Comparison of ENCODE assay signal across 12 mouse cellular contexts in the genomic region with DNA sequence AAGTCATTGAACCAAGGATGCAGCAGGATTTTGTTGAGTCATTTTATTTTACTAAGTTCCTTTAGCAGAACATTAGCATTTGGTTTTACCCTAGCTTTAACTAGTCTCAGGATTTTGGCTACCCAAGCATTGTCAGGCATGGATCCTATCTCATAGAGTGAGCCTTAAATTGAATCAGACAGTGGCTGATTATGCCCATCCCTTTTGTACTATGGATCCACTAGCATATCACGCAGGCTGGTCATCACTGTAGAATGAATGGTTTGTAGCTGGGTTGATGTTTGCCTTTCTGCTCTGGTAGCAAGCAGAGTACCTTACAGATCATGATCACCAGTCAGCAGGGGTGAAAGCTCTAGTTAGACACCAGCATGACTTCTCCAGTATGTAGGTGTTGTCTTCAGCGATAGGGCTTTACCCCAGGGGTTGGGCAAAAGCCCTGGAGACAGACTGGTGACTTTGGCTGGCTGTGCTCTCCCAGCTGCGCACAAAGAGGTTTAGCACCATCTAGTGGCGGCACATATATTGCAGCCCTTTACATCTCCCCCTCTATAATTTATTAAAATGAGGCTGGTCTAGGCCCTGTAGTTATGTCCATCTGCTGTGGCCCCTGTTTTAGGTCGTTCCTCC. TPM values are rescaled to one million over a fixed set of nuclear protein-coding genes. Genes with fewer than 3 reads are reported as not detected.
DNase-seq lines count a peak whose midpoint lies in the region; ATAC-seq lines count a peak whose summit lies in the region.
"Not testable (repeated sequence)": the region's sequence is repeated elsewhere in the genome, so short reads cannot be mapped to it uniquely, and the experiment has no call there.
"Had no signal": no experiment of that assay in that cellular context is flagged by ENCODE, and none has a peak within 500 bp of the region (broad histone marks: within the 10 kb centered on the region; RNA-seq: fewer than 3 reads in every experiment).

No protein-coding gene starts in this region.

- peak; percentile 78; the same call in 1 of the 2 replicates for ATAC-seq in hindbrain, embryonic 15.5 days (ENCODE audit: low FRiP score, low read depth)
- ATAC-seq in limb, embryonic 15.5 days (ENCODE audit: insufficient number of reproducible peaks, low FRiP score, low TSS enrichment, low read depth) = peak; percentile 92
- ATAC-seq in midbrain, embryonic 11.5 days (ENCODE audit: low FRiP score) = peak; percentile 80
- ATAC-seq in stomach, embryonic 14.5 days (ENCODE audit: insufficient number of reproducible peaks, insufficient read depth, low FRiP score, low read depth) = peak; percentile 87

- H3K27ac ChIP-seq in hindbrain, embryonic 15.5 days (replicated peaks); limb, embryonic 15.5 days; midbrain, embryonic 11.5 days (ENCODE audit: low read depth, low read length); stomach, embryonic 14.5 days (ENCODE audit: low read length): not testable (repeated sequence)

- not testable (repeated sequence) for H3K4me1 ChIP-seq in hindbrain, embryonic 15.5 days (replicated peaks); limb, embryonic 15.5 days; midbrain, embryonic 11.5 days (ENCODE audit: control insufficient read depth, insufficient read depth, low read length); stomach, embryonic 14.5 days (ENCODE audit: control insufficient read depth, insufficient read depth, low read length)

- not testable (repeated sequence) for H3K4me2 ChIP-seq in hindbrain, embryonic 15.5 days; limb, embryonic 15.5 days; midbrain, embryonic 11.5 days; stomach, embryonic 14.5 days (replicated peaks; ENCODE audit: low read depth, low read length)

- peaks cover 23% of the 10 kb centered on the region for H3K9me3 ChIP-seq in hindbrain, embryonic 15.5 days
- H3K9me3 ChIP-seq in limb, embryonic 15.5 days; midbrain, embryonic 11.5 days (ENCODE audit: control insufficient read depth, low read length); stomach, embryonic 14.5 days (ENCODE audit: control insufficient read depth, low read depth, low read length): not testable (repeated sequence)

- WGBS in hindbrain, embryonic 15.5 days = 35% methylated on average over 5 of the region's 5 CpGs
- WGBS in limb, embryonic 15.5 days = 32% methylated on average over 5 of the region's 5 CpGs
- WGBS in midbrain, embryonic 11.5 days = 33% methylated on average over 5 of the region's 5 CpGs
- 35% methylated on average over 5 of the region's 5 CpGs for WGBS in stomach, embryonic 14.5 days

- intact Hi-C loops in gastrocnemius, postnatal 14 days (cut with DNase I; ENCODE audit: low total_unique reads) = not testable (repeated sequence)

- peak; percentile 12 to 19 for DNase-seq in B cell, adult 2 months
- peak; percentile 31 for DNase-seq in cerebellum, postnatal 10 days
- peak; percentile 21 for DNase-seq in gastrocnemius, postnatal 14 days
- peak; percentile 34 to 68 for DNase-seq in kidney, postnatal 36 days
- peak; percentile 82 for DNase-seq in midbrain, embryonic 11.5 days (ENCODE audit: low spot score, missing footprints)

- H3K36me3 ChIP-seq in hindbrain, embryonic 15.5 days; limb, embryonic 15.5 days; midbrain, embryonic 11.5 days (ENCODE audit: control insufficient read depth, insufficient read depth, low read length); stomach, embryonic 14.5 days (ENCODE audit: control insufficient read depth, insufficient read depth, low read length): not testable (repeated sequence)

- not testable (repeated sequence) for H3K9ac ChIP-seq in hindbrain, embryonic 15.5 days; limb, embryonic 15.5 days; midbrain, embryonic 11.5 days (ENCODE audit: low read length); stomach, embryonic 14.5 days (replicated peaks; ENCODE audit: low read depth, low read length)

- not testable (repeated sequence) for H3K27me3 ChIP-seq in hindbrain, embryonic 15.5 days; limb, embryonic 15.5 days; midbrain, embryonic 11.5 days (ENCODE audit: control insufficient read depth, insufficient read depth, low read length); stomach, embryonic 14.5 days (ENCODE audit: control insufficient read depth, insufficient read depth, low read length)

- H3K4me3 ChIP-seq in hindbrain, embryonic 15.5 days; limb, embryonic 15.5 days; midbrain, embryonic 11.5 days (ENCODE audit: low read depth, low read length); stomach, embryonic 14.5 days (ENCODE audit: low read depth, low read length): not testable (repeated sequence)

RNA-seq across cellular contexts. Expression of gene Gm21149, which starts 22.6 kb away (rescaled TPM):
- not detected for total RNA-seq in gastrocnemius, postnatal 14 days (2021)
- polyA plus RNA-seq in hindbrain, embryonic 15.5 days (2015; fragmentation: Nextera tagmentation; extraction: Ambion mirVana) = not detected in 2 replicates
- polyA plus RNA-seq in limb, embryonic 15.5 days (2015; fragmentation: Nextera tagmentation; extraction: Ambion mirVana) = 0.12 TPM in 1 of 2 replicates, not detected in the other
- polyA plus RNA-seq in midbrain, embryonic 11.5 days (2014; fragmentation: Nextera tagmentation; extraction: Ambion mirVana) = not detected in 2 replicates
- not detected in 2 replicates for polyA plus RNA-seq in stomach, embryonic 14.5 days (2014; fragmentation: Nextera tagmentation; extraction: Ambion mirVana)
- total RNA-seq: heart, adult 8-10 months; left cerebral cortex, postnatal 36 days had no signal
- polyA plus RNA-seq: cerebellum, adult 2 months; erythroblast, embryonic 14.5 days had no signal

RNA-seq across cellular contexts. Expression of gene Gm21190, which starts 30.1 kb away (rescaled TPM):
- total RNA-seq in gastrocnemius, postnatal 14 days (2021) = not detected
- not detected in 2 replicates for polyA plus RNA-seq in hindbrain, embryonic 15.5 days (2015; fragmentation: Nextera tagmentation; extraction: Ambion mirVana)
- polyA plus RNA-seq in limb, embryonic 15.5 days (2015; fragmentation: Nextera tagmentation; extraction: Ambion mirVana) = not detected in 2 replicates
- not detected in 2 replicates for polyA plus RNA-seq in midbrain, embryonic 11.5 days (2014; fragmentation: Nextera tagmentation; extraction: Ambion mirVana)
- not detected in 2 replicates for polyA plus RNA-seq in stomach, embryonic 14.5 days (2014; fragmentation: Nextera tagmentation; extraction: Ambion mirVana)
- total RNA-seq: heart, adult 8-10 months; left cerebral cortex, postnatal 36 days had no signal
- polyA plus RNA-seq: cerebellum, adult 2 months; erythroblast, embryonic 14.5 days had no signal

Comparison
In these comparisons a context has a peak if more than half of its experiments do, and no peak if none do; other contexts are left out.
1. DNase-seq: peak in every context shown above with its lines; median percentile 82 in midbrain, embryonic 11.5 days; 51 in kidney, postnatal 36 days; 31 in cerebellum, postnatal 10 days; 21 in gastrocnemius, postnatal 14 days; 16 in B cell, adult 2 months.